Mouse (Mus musculus): ENCODE measurements at regions not wholly inside any gene's neighbourhood (a gene's known extent, or its start where the extent isn't known, plus 50 kb on each side); places are given as distances from the start of the nearest gene placed in this dataset.
A peak's percentile ranks its signal among the peaks of the same experiment; 100 is the strongest.

- no peak for DNase-seq (ENCODE audit: low read depth, low spot score)
Observed at GRCm38 (mm10) chr3:43339101-43339500, 1596.7 kb downstream of the D3Ertd751e start.

DNA sequence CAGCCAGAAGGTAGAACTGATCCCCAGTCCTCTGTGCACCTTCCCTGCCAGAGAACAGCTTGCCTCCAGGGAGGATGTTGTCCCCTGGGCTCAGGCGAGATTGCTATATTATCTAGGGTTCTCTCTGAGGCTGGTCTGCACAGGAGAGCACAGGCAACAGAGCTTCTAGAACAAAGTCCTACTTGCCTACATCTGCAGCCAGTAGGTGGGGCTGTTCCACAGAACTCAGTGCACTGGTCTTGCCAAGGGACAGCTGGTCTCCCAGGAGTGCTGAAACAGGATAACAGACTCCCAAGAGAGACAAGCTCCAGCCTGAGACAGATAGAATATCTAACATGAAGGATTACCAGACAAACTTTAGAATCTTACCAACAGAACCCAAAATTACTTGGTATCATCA lies 1600.5 kb downstream of the D3Ertd751e start:
- DNase-seq (ENCODE audit: low read depth, low spot score): peak; percentile 39

- no peak for DNase-seq (ENCODE audit: low read depth, low spot score)
Observed at GRCm38 (mm10) chr3:43352829-43353228, 1610.4 kb downstream of the D3Ertd751e start.

- DNase-seq (ENCODE audit: low read depth, low spot score): no peak
Observed at GRCm38 (mm10) chr3:43358511-43358910, 1616.1 kb downstream of the D3Ertd751e start.

GRCm38 (mm10) chr3:43399893-43400292 lies 1657.5 kb downstream of the D3Ertd751e start:
- peak; percentile 42 for DNase-seq (ENCODE audit: low read depth, low spot score)

GRCm38 (mm10) chr3:43424886-43425285 lies 1682.5 kb downstream of the D3Ertd751e start:
- DNase-seq (ENCODE audit: low read depth, low spot score): no peak

- DNase-seq (ENCODE audit: low read depth, low spot score): no peak
Observed at GRCm38 (mm10) chr3:43426672-43427071, 1684.3 kb downstream of the D3Ertd751e start.

DNA sequence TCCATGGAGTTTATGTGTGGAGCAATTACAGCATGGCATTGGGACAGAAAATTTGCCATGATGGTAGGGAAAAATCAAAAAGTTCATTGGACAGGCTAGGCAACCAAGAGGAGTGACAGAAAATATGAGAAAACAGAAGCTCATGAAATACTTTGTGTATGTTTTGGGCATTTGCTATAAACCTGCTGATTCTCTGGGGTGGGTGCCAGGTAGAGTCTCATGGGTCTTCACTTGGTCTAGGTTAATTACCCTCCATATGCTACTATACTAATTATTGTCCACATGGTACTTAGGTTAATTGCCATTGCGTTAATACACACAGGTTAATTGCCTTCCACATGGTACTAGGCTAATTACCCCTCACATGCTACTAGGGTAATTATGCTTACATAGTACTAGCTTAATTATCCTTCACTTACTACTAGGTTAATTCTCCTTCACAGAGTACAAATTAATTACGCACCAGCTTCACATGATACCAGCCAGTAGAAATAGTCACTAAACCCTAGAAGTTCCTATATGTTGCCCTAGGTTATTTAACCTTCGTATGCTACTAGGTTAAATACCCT lies 1719.2 kb downstream of the D3Ertd751e start:
- no peak for DNase-seq (ENCODE audit: low read depth, low spot score)
